Mouse (Mus musculus) embryonic facial prominence, embryonic 14.5 days (tissue): Measurements from ENCODE around the gene Tmem54. TPM values are rescaled to one million over a fixed set of nuclear protein-coding genes. Genes with fewer than 3 reads are reported as not detected.

Experiments
- ATAC-seq: fragments of 200-750 bp; cut with Nextera tagmentation; 2 replicates; pipeline ENCODE4 v1.8.0; 2017; ENCODE audit warnings: low read depth, moderate number of reproducible peaks, moderate TSS enrichment
- DNase-seq: peaks from one replicate; pipeline ENCODE4 v3.0.0-alpha.2; 2015; ENCODE audit warnings: low spot score
- H3K27ac ChIP-seq: fragments of 300-500 bp; sonication (generic); replicated peaks from 2 replicates; pipeline ENCODE4 v1.5.1; 2014; ENCODE audit warnings: low read depth, mild to moderate bottlenecking, low read length, moderate library complexity
- H3K27me3 ChIP-seq: fragments of 300-500 bp; sonication (generic); replicated peaks from 2 replicates; pipeline ENCODE4 v1.6.1; 2014; ENCODE audit warnings: low read length; ENCODE audit not compliant: control insufficient read depth, insufficient read depth
- H3K36me3 ChIP-seq: fragments of 300-500 bp; sonication (generic); 2 replicates; pipeline ENCODE4 v1.6.1; 2014; ENCODE audit warnings: low read length, mixed read lengths; ENCODE audit not compliant: control insufficient read depth, insufficient read depth
- H3K4me1 ChIP-seq: fragments of 300-500 bp; sonication (generic); 2 replicates; pipeline ENCODE4 v1.6.1; 2014; ENCODE audit warnings: antibody characterized with exemption, low read length; ENCODE audit not compliant: control insufficient read depth, insufficient read depth
- H3K4me2 ChIP-seq: fragments of 300-500 bp; sonication (generic); 2 replicates; pipeline ENCODE4 v1.6.1; 2014; ENCODE audit warnings: low read depth, mild to moderate bottlenecking, low read length, moderate library complexity, mixed read lengths
- H3K4me3 ChIP-seq: fragments of 300-500 bp; sonication (generic); 2 replicates; pipeline ENCODE4 v1.5.1; 2014; ENCODE audit warnings: low read depth, mild to moderate bottlenecking, low read length
- H3K9ac ChIP-seq: fragments of 300-500 bp; sonication (generic); 2 replicates; pipeline ENCODE4 v1.6.1; 2014; ENCODE audit warnings: low read depth, mild to moderate bottlenecking, low read length, moderate library complexity, mixed read lengths
- H3K9me3 ChIP-seq: fragments of 300-500 bp; sonication (generic); 2 replicates; pipeline ENCODE4 v1.6.1; 2016; ENCODE audit warnings: low read length; ENCODE audit not compliant: control insufficient read depth
- WGBS: fragments of 180-500 bp; shearing (Covaris S2); extraction: QIAGEN DNeasy Blood & Tissue Kit; methylation state at CpG from one replicate; pipeline ENCODE4 v1.1.7; 2014; 5-methylcytosine and 5-hydroxymethylcytosine counted together
- polyA plus RNA-seq: library from polyadenylated mRNA; unstranded; fragments of >200 nt; fragmentation: Nextera tagmentation; extraction: Ambion mirVana; gene quantifications from 2 replicates; pipeline ENCODE4 v1.2.1, GENCODE M21; 2014

Tmem54 gene
- polyA plus RNA-seq, result 6.9 and 8.4 TPM in 2 replicates

DNA sequence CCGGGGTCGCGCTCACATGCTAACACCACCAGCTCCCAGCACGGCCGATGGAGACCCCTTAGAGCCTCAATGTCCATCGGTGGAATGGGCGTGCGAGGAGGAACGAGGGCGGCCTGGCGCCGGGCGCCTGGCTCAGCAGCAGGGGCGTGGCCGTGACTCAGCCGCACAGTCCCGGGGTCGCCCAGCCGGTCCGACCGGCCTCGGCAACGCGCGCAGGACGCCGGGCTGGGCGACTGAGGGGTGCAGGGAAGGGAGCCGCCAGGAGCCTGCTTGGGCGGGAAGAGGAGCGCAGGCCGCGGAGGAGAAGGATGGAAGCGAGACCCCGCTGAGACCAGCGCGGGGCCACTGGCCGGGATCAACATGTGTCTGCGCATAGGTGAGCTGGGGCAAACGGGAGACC lies at the start of gene Tmem54:
TSS of gene Tmem54 (plus strand) at position 193 of the 400 bp plus-strand sequence.
- DNase-seq (peak; percentile 58), ATAC-seq (peak; percentile 78)
- Histone ChIP-seq H3K4me2 (peak within 1 kb of the TSS; percentile 46), H3K4me1 (no peaks in the 10 kb centered on the region), H3K4me3 (peak within 1 kb of the TSS; percentile 27), H3K27ac (no peak within 1 kb of the TSS), H3K36me3 (no peaks in the 10 kb centered on the region), H3K9me3 (no peaks in the 10 kb centered on the region), H3K27me3 (peaks cover 32% of the 10 kb centered on the region), H3K9ac (peak within 1 kb of the TSS; percentile 41)
- WGBS, result 2% methylated on average over 25 of the region's 40 CpGs

- Histone ChIP-seq H3K4me2 (no peak overlapping the region), H3K36me3 (no peaks in the 10 kb centered on the region), H3K9me3 (no peaks in the 10 kb centered on the region), H3K9ac (no peak overlapping the region), H3K27me3 (peaks cover 9% of the 10 kb centered on the region), H3K4me3 (no peak overlapping the region), H3K27ac (no peak overlapping the region), H3K4me1 (peaks cover 10% of the 10 kb centered on the region)
- 84% methylated on average over 5 of the region's 5 CpGs for WGBS
- no peak for DNase-seq
- no peak for ATAC-seq
These were observed 49.8 kb upstream of the Tmem54 start for GRCm38 (mm10) chr4:129055562-129055961.

- Histone ChIP-seq H3K27me3 (no peaks in the 10 kb centered on the region), H3K9ac (peak overlapping the region; percentile 90), H3K4me3 (peak overlapping the region; percentile 87), H3K36me3 (no peaks in the 10 kb centered on the region), H3K9me3 (no peaks in the 10 kb centered on the region), H3K27ac (peak overlapping the region; percentile 88), H3K4me1 (peaks cover 10% of the 10 kb centered on the region), H3K4me2 (peak overlapping the region; percentile 94)
- DNase-seq (peak; percentile 98), ATAC-seq (peak; percentile 96)
- WGBS, result 7% methylated on average over 21 of the region's 44 CpGs
These were observed 47.7 kb upstream of the Tmem54 start for GRCm38 (mm10) chr4:129057533-129058206.

DNA sequence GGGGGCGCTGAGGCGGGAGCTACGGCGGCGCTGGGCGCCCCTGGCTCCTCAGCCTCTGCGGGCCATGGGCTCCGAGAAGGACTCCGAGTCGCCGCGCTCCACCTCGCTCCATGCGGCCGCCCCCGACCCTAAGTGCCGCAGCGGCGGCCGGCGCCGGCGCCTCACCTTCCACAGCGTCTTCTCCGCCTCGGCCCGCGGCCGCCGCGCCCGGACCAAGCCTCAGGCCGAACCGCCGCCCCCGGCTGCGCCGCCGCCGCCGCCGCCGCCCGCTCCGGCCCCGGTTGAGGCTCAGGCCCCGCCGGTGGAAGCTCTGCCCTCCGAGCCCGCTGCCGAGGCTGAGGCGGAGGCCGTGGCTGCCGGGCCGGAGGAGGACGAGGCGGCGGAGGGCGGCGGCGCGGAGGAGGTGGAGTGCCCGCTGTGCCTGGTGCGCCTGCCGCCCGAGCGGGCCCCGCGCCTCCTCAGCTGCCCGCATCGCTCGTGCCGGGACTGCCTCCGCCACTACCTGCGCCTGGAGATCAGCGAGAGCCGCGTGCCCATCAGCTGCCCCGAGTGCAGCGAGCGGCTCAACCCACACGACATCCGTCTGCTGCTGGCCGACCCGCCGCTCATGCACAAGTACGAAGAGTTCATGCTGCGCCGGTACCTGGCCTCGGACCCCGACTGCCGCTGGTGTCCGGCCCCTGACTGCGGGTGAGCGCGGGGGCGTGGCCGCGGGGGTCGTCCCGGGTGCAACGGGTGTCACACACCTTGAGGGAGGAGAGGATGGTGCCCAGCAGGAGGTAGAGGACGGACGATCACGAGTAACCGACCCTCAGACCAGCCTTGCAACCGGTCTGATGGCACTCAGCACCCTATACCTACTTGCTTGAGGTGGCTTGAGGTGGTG lies 46.9 kb upstream of the Tmem54 start, which contains the start of gene Rnf19b:
TSS of gene Rnf19b (plus strand) at position 65 of the 886 bp plus-strand sequence.
- WGBS, result under 1% methylated on average over 24 of the region's 107 CpGs
- no peaks in the 10 kb centered on the region for H3K36me3 ChIP-seq
- ATAC-seq (peak; percentile 68), DNase-seq (no peak)
- H3K4me3 ChIP-seq, result peak within 1 kb of the TSS; percentile 87
- H3K27ac ChIP-seq, result peak within 1 kb of the TSS; percentile 88
- H3K4me1 ChIP-seq, result peaks cover 10% of the 10 kb centered on the region
- peak within 1 kb of the TSS; percentile 94 for H3K4me2 ChIP-seq
- peak within 1 kb of the TSS; percentile 90 for H3K9ac ChIP-seq
- no peaks in the 10 kb centered on the region for H3K27me3 ChIP-seq
- no peaks in the 10 kb centered on the region for H3K9me3 ChIP-seq

DNA sequence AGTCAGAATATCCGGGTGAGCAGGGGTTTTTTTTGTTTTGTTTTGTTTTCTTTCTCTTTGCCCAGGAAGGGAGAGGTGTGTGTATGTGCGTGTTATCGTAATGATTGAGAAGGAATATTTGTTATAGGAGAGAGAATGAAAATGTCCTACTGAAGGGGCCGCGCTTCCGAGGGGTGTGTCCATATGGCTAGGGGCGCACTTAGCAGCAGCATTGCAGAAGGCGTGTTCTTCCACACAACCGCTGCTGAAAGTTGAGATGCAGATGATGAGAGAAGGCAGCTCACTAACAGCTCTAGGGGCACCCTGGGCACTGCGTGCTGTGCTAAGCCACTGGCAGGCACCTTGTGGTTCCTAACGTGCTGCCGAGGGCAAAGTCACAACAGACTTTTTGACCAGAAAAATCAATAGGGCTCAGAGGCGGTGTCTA lies 46.2 kb upstream of the Tmem54 start:
- DNase-seq, result peak; percentile 83

DNA sequence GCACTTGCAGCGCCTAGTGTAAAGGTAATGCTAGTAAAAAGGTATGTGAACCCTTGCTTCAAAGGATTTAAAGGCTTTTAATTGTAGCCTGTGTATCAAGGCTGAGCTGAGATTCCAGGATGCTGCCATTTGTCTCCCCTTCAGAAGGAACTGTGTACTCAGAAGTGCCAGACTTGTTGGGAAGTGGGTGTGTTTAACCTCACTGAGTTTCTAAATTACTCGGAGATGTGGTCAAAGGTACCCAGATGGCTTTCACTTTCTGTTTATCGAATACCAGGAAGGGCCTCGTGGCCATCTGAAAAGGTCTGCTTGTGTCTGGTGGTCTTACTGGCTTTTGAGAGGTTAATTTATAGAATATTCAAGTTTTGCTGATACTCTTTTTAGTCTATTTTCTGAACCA lies 45.4 kb upstream of the Tmem54 start:
- Histone ChIP-seq H3K27ac (no peak overlapping the region), H3K4me1 (peaks cover 10% of the 10 kb centered on the region), H3K4me2 (peak overlapping the region; percentile 94), H3K36me3 (no peaks in the 10 kb centered on the region), H3K27me3 (no peaks in the 10 kb centered on the region), H3K4me3 (peak overlapping the region; percentile 87), H3K9ac (0 out of 2 replicates have a peak overlapping the region, but pooled peaks have one; percentile 90), H3K9me3 (no peaks in the 10 kb centered on the region)
- no peak for ATAC-seq
- no peak for DNase-seq
- 45% methylated on average over 4 of the region's 4 CpGs for WGBS

More for the DNA sequence above, 46.2 kb upstream of the Tmem54 start:
- Histone ChIP-seq H3K27me3 (no peaks in the 10 kb centered on the region), H3K4me1 (peaks cover 10% of the 10 kb centered on the region), H3K36me3 (no peaks in the 10 kb centered on the region), H3K4me2 (peak overlapping the region; percentile 94), H3K27ac (no peak overlapping the region; the same call in 1 of the 2 replicates), H3K9ac (peak overlapping the region; percentile 90), H3K9me3 (no peaks in the 10 kb centered on the region), H3K4me3 (peak overlapping the region; percentile 87)
- ATAC-seq, result no peak
- 1% methylated on average over 13 of the region's 13 CpGs for WGBS

DNA sequence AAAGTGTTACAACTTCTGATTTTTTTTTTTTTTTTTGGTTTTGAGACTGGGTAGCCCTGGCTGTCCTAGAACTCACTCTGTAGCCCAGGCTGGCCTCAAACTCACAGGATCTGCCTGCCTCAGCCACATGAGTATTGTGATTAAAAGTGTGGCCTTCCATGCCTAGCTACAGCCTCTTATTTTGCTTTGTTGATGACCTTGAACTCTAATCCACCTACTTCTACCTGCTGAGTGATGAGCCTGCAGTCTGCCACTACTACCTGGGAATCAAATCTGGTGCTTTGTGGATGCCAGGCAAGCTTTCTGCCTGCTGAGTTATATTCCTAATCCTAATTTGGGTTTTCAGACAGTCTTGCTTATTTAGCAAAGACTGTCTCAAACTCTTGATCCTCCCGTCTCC lies 43.9 kb upstream of the Tmem54 start:
- Histone ChIP-seq H3K4me1 (peaks cover 10% of the 10 kb centered on the region), H3K9ac (no peak overlapping the region), H3K27me3 (no peaks in the 10 kb centered on the region), H3K4me2 (no peak overlapping the region), H3K36me3 (no peaks in the 10 kb centered on the region), H3K27ac (no peak overlapping the region), H3K4me3 (no peak overlapping the region), H3K9me3 (no peaks in the 10 kb centered on the region)
- ATAC-seq (no peak), DNase-seq (no peak)
- 97% methylated on average over 1 of the region's 1 CpGs for WGBS

DNA sequence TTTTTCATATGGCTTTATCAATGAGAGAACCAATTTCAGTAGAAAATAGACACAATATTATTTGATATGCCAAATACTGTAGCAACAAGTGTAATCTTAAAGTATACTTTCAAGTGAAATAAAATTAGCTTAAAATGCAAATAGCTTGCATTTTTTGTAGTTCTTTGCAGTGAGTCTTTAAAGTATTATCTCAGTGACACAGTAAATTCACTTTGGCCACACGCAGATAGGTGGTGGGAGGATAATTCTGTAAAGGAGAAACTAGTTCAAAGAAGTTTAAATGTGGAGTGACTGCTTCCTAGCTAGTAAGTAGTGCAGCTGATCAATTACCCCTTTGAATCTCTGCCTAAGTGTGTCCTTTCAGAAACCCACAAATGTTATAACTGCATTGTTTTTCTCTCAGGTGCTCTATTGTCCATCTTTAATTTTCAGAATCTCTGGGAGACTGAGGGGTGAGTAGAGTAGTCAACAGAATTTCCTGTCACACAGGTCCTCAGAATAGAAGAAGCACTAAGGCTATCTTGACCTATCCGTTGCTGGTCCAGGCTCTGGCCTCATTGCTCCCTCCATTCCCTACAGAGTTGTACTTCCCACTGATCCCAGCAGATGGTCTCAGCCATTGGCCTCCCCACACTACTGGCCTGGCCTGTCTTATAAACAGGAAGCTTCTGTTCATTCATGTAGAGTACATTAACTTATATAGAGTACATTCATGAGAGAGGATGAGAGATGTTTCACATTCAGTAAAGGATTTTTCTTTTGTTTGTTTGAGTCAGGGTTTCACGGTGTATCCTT lies 42.9 kb upstream of the Tmem54 start:
- Histone ChIP-seq H3K9me3 (no peaks in the 10 kb centered on the region), H3K27me3 (no peaks in the 10 kb centered on the region), H3K27ac (no peak overlapping the region), H3K36me3 (no peaks in the 10 kb centered on the region), H3K4me3 (no peak overlapping the region), H3K9ac (no peak overlapping the region), H3K4me1 (peaks cover 10% of the 10 kb centered on the region), H3K4me2 (no peak overlapping the region)
- WGBS, result 85% methylated on average over 3 of the region's 3 CpGs
- ATAC-seq, result no peak
- DNase-seq, result no peak
